Mouse (Mus musculus): Measurements from ENCODE around the gene Sppl3. TPM values are rescaled to one million over a fixed set of nuclear protein-coding genes. Genes with fewer than 3 reads are reported as not detected.

Sppl3 gene
- total RNA-seq, 1 experiment = 56.1 TPM

GRCm38 (mm10) chr5:115085675-115086074 is 74.7 kb downstream of the Sppl3 start:
- no peaks in the 10 kb centered on the region for H3K9me3 ChIP-seq (ENCODE audit: control insufficient read depth, insufficient read depth, low read depth, low read length)
- peaks cover 0 to under 1% of the 10 kb centered on the region in 2 experiments; a peak in 1 of 4 replicates for H3K4me1 ChIP-seq (ENCODE audit: control insufficient read depth in 2 of 2, insufficient read depth in 2 of 2, low read length in 2 of 2, poor library complexity in 1 of 2)
- no peak overlapping the region for H3K4me3 ChIP-seq (ENCODE audit: insufficient read depth in 1 of 2, low read depth in 1 of 2, low read length in 2 of 2, poor library complexity in 1 of 2, severe bottlenecking in 1 of 2)
- H3K36me3 ChIP-seq (ENCODE audit: control insufficient read depth, insufficient read depth, low read length, poor library complexity, severe bottlenecking) = peaks cover 38% of the 10 kb centered on the region
- H3K27ac ChIP-seq (ENCODE audit: insufficient read depth, low read depth, low read length, poor library complexity, severe bottlenecking) = no peak overlapping the region
- in situ Hi-C loops (cut with MboI; ENCODE audit: low sequenced_read_pairs in 2 of 2, unreplicated experiment in 2 of 2) = loop anchor here in 1 of 2 experiments (10.0 kb wide), 1 partner anchor 101 kb away; no protein-coding TSS in a partner anchor
- DNase-seq (ENCODE audit: low read depth, low spot score) = no peak
- TF ChIP-seq ZNF384 (IDR thresholded peaks at IDR 0.05; ENCODE audit: low read depth, low read length) (no peak), MAFK (IDR thresholded peaks at IDR 0.05; ENCODE audit: insufficient read depth, low read depth, low read length) (no peak), CHD2 (IDR thresholded peaks at IDR 0.05; ENCODE audit: low read depth, low read length) (no peak), HCFC1 (IDR thresholded peaks at IDR 0.05; ENCODE audit: borderline replicate concordance, insufficient read depth, low read length) (no peak), ZC3H11A (IDR thresholded peaks at IDR 0.05; ENCODE audit: borderline replicate concordance, low read depth, low read length) (no peak)
- H3K9ac ChIP-seq (ENCODE audit: insufficient read depth, low read depth, low read length, poor library complexity, severe bottlenecking) = no peak overlapping the region

DNA sequence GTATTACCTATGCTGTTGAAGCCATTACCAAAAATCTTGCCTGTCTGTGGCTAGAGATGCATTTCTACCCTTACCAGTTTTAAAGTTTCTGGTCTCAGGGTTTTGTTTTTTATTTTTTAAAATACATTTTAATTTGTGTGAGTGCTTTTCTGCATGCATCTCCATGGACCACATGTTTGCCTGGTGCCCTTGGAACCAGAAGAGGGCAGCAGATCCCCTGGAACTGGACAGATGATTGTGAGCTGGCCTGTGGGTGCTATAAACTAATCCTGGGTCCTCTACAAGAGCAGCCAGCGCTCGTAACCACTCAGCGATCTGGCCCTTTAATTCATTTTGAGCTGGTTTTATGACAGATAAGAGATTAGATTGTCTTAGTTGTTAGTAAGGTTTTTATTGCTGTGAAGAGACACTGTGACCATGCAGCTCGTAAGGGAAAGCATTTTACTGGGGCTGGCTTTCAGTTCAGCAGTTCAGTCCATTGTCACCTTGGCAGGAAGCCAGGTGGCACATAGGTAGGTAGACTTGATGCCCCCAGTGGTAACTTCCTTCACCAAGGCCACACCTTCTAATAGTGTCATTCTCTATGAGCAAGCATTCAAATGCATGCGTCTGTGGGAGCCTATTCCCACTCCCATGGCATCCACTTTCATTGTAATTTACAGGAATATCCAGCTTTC is 78.8 kb downstream of the Sppl3 start:
- H3K9ac ChIP-seq (ENCODE audit: insufficient read depth, low read depth, low read length, poor library complexity, severe bottlenecking) = no peak overlapping the region
- no peak for TF ChIP-seq CHD2 (IDR thresholded peaks at IDR 0.05; ENCODE audit: low read depth, low read length)
- TF ChIP-seq ZC3H11A (IDR thresholded peaks at IDR 0.05; ENCODE audit: borderline replicate concordance, low read depth, low read length) = no peak
- TF ChIP-seq ZNF384 (IDR thresholded peaks at IDR 0.05; ENCODE audit: low read depth, low read length) = no peak
- no peak for TF ChIP-seq HCFC1 (IDR thresholded peaks at IDR 0.05; ENCODE audit: borderline replicate concordance, insufficient read depth, low read length)
- no peak for TF ChIP-seq MAFK (IDR thresholded peaks at IDR 0.05; ENCODE audit: insufficient read depth, low read depth, low read length)
- DNase-seq (ENCODE audit: low read depth, low spot score) = no peak
- no peaks in the 10 kb centered on the region for H3K9me3 ChIP-seq (ENCODE audit: control insufficient read depth, insufficient read depth, low read depth, low read length)
- H3K4me1 ChIP-seq (ENCODE audit: control insufficient read depth in 2 of 2, insufficient read depth in 2 of 2, low read length in 2 of 2, poor library complexity in 1 of 2) = peaks cover 5 to 8% of the 10 kb centered on the region in 2 experiments; a peak in 3 of 4 replicates
- peaks cover 28% of the 10 kb centered on the region for H3K36me3 ChIP-seq (ENCODE audit: control insufficient read depth, insufficient read depth, low read length, poor library complexity, severe bottlenecking)
- in situ Hi-C loops (cut with MboI; ENCODE audit: low sequenced_read_pairs in 2 of 2, unreplicated experiment in 2 of 2) = loop anchor here in 1 of 2 experiments (10.0 kb wide), 1 partner anchor 105 kb away; no protein-coding TSS in a partner anchor
- H3K4me3 ChIP-seq (ENCODE audit: insufficient read depth in 1 of 2, low read depth in 1 of 2, low read length in 2 of 2, poor library complexity in 1 of 2, severe bottlenecking in 1 of 2) = no peak overlapping the region
- H3K27ac ChIP-seq (ENCODE audit: insufficient read depth, low read depth, low read length, poor library complexity, severe bottlenecking) = no peak overlapping the region

DNA sequence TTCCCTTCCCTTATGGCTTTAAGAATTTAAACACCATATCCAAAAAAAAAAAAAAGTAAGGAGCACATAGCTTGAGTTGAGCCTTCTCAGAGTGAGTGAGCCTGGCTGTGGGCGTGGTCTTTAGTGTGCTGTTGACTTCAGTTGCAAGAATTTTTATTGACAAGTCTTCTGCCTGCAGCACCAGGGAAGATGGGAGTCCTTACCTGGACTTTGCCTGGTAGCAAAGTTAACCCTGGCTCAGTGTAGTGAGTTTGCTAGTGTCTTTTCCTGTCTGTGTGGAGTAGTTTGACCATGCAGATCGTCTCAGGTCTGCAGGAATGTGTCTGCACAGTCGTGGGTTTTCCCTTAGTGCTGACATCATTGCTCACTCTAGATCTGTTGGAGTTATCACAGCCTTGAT is 80.1 kb downstream of the Sppl3 start:
- Histone ChIP-seq H3K4me1 (ENCODE audit: control insufficient read depth in 2 of 2, insufficient read depth in 2 of 2, low read length in 2 of 2, poor library complexity in 1 of 2) (peaks cover 5 to 8% of the 10 kb centered on the region in 2 experiments; a peak in 3 of 4 replicates), H3K9ac (ENCODE audit: insufficient read depth, low read depth, low read length, poor library complexity, severe bottlenecking) (no peak overlapping the region), H3K27ac (ENCODE audit: insufficient read depth, low read depth, low read length, poor library complexity, severe bottlenecking) (peak overlapping the region; percentile 28; the same call in 1 of the 2 replicates), H3K36me3 (ENCODE audit: control insufficient read depth, insufficient read depth, low read length, poor library complexity, severe bottlenecking) (peaks cover 38% of the 10 kb centered on the region), H3K9me3 (ENCODE audit: control insufficient read depth, insufficient read depth, low read depth, low read length) (no peaks in the 10 kb centered on the region), H3K4me3 (ENCODE audit: insufficient read depth in 1 of 2, low read depth in 1 of 2, low read length in 2 of 2, poor library complexity in 1 of 2, severe bottlenecking in 1 of 2) (no peak overlapping the region)
- no peak for DNase-seq (ENCODE audit: low read depth, low spot score)
- TF ChIP-seq MAFK (IDR thresholded peaks at IDR 0.05; ENCODE audit: insufficient read depth, low read depth, low read length) (no peak), CHD2 (IDR thresholded peaks at IDR 0.05; ENCODE audit: low read depth, low read length) (no peak), HCFC1 (IDR thresholded peaks at IDR 0.05; ENCODE audit: borderline replicate concordance, insufficient read depth, low read length) (no peak), ZC3H11A (IDR thresholded peaks at IDR 0.05; ENCODE audit: borderline replicate concordance, low read depth, low read length) (no peak), ZNF384 (IDR thresholded peaks at IDR 0.05; ENCODE audit: low read depth, low read length) (no peak)
- in situ Hi-C loops (cut with MboI; ENCODE audit: low sequenced_read_pairs in 2 of 2, unreplicated experiment in 2 of 2) = no loop called here

DNA sequence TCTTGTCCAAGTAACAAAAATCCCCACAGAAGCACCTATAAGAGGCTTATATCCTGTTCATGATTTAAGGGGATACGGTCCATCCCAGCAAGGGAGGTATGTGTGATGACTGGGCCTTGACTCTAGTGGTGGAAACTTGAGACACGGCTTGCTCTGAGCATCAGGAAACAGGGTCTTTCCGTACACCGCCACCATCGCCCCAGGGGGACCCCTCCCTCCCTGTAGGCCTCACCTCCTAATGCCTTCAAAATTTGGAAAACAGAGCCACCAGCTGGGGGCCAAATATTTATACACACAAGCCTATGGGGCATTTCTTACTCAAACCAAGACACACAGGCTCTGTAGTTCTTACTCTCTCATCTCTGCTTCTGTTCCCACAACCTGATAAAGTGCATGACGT is 80.8 kb downstream of the Sppl3 start:
- in situ Hi-C loops (cut with MboI; ENCODE audit: low sequenced_read_pairs in 2 of 2, unreplicated experiment in 2 of 2) = no loop called here
- H3K4me1 ChIP-seq (ENCODE audit: control insufficient read depth in 2 of 2, insufficient read depth in 2 of 2, low read length in 2 of 2, poor library complexity in 1 of 2) = peaks cover 5 to 8% of the 10 kb centered on the region in 2 experiments; a peak in 3 of 4 replicates
- H3K36me3 ChIP-seq (ENCODE audit: control insufficient read depth, insufficient read depth, low read length, poor library complexity, severe bottlenecking) = peaks cover 41% of the 10 kb centered on the region
- no peak overlapping the region for H3K4me3 ChIP-seq (ENCODE audit: insufficient read depth in 1 of 2, low read depth in 1 of 2, low read length in 2 of 2, poor library complexity in 1 of 2, severe bottlenecking in 1 of 2)
- no peak for TF ChIP-seq MAFK (IDR thresholded peaks at IDR 0.05; ENCODE audit: insufficient read depth, low read depth, low read length)
- TF ChIP-seq HCFC1 (IDR thresholded peaks at IDR 0.05; ENCODE audit: borderline replicate concordance, insufficient read depth, low read length) = no peak
- TF ChIP-seq ZNF384 (IDR thresholded peaks at IDR 0.05; ENCODE audit: low read depth, low read length) = no peak
- DNase-seq (ENCODE audit: low read depth, low spot score) = no peak
- H3K27ac ChIP-seq (ENCODE audit: insufficient read depth, low read depth, low read length, poor library complexity, severe bottlenecking) = peak overlapping the region; percentile 40; the same call in 1 of the 2 replicates
- no peaks in the 10 kb centered on the region for H3K9me3 ChIP-seq (ENCODE audit: control insufficient read depth, insufficient read depth, low read depth, low read length)
- no peak overlapping the region for H3K9ac ChIP-seq (ENCODE audit: insufficient read depth, low read depth, low read length, poor library complexity, severe bottlenecking)
